Mouse (Mus musculus) brown adipose tissue, adult 24 weeks (tissue): ENCODE data around the gene Adamts2. TPM values are rescaled to one million over a fixed set of nuclear protein-coding genes. Genes with fewer than 3 reads are reported as not detected.

ENCODE experiments used
- H3K27ac ChIP-seq: fragments of 200-500 bp; replicated peaks from 2 replicates; pipeline ENCODE4 v1.5.1; 2012; ENCODE audit warnings: low read depth, mild to moderate bottlenecking, low read length
- H3K4me1 ChIP-seq: fragments of 200-500 bp; 2 replicates; pipeline ENCODE4 v1.6.1; 2012; ENCODE audit warnings: low read length, mixed read lengths; ENCODE audit not compliant: control insufficient read depth, insufficient read depth, insufficient read length
- H3K4me3 ChIP-seq: fragments of 200-500 bp; 2 replicates; pipeline ENCODE4 v1.5.1; 2012; ENCODE audit warnings: low read depth, mild to moderate bottlenecking, low read length, moderate library complexity; ENCODE audit not compliant: insufficient read depth
- polyA plus RNA-seq: library from polyadenylated mRNA; stranded (reverse); fragments of >200 nt; gene quantifications from 2 replicates; pipeline ENCODE4 v1.2.4, GENCODE M21; 2012; ENCODE audit not compliant: missing spikeins, insufficient read depth, insufficient read length

The Adamts2 gene
- polyA plus RNA-seq, 1 experiment = 6.1 TPM

DNA sequence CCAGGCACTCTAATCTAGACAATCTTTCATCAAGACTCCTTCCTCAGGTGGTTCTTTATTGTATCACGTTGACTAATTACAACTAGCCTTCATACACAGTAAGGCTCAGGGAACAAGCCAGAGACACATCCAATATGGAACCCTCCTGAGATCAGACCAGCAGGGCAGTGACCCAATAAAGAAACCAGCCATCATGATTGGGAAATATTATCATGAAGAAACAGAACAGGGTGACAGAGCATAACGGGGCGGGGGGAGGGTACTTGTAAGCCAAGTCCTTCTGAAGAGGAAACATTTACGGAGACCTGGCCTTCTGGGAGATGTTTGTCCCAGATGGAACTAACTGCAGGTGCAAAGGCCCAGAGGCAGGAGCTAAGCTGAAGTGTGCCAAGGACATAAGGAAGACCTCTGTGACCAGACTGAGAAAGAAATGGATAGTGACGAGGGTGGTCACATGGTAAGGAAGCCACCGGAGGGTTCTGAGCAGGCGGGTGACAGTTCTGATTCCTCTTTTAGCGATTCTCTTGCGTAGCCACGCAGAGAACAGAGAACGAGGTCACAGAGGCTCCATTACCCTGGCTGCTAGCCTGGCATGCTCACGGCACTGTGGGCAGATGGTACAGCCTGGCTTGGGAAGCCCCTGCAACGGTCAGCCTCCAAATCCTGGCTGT is 36.4 kb downstream of the Adamts2 start:
- Histone ChIP-seq H3K4me3 (peak overlapping the region; percentile 30), H3K4me1 (peaks cover 21% of the 10 kb centered on the region), H3K27ac (peak overlapping the region; percentile 73)

DNA sequence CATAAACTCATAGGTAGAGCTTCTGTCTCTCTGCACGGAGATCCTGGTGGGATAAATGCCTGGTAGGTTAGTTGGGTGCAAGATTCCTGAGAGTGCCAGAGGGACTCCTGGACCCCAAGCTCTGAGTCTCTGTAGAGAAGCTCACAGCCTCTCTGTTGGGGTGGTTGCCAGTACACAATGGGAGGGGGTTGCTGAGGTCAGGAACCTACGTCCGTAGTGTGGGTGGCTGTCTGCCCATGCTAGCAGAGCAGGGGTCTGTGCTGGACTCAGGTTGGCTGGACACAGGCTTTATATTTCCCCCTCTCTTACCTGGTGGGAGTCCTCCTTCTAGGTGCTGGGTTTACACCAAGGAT is 37.0 kb downstream of the Adamts2 start:
- peak overlapping the region; percentile 73 for H3K27ac ChIP-seq
- H3K4me1 ChIP-seq = peaks cover 21% of the 10 kb centered on the region
- H3K4me3 ChIP-seq = no peak overlapping the region

DNA sequence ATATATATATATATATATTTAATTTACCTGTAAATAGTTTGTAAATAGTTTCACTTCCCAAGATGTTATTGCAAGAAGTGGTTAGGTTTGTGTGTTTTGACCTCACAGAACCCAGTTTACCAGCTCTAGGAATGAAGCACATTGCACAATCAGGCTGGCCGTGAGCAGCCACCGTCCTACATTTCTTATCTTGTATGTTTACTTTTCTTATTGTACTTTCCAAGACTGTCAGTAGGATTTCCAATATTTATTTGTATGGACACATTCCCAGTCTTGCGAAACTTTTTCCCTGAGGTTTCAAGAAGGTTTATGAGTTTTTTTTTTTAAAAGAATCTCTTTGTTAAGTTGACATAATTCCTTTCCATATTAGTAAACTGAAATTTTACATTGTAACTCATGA is 40.7 kb downstream of the Adamts2 start:
- Histone ChIP-seq H3K4me1 (peaks cover 7% of the 10 kb centered on the region), H3K4me3 (no peak overlapping the region), H3K27ac (no peak overlapping the region)

DNA sequence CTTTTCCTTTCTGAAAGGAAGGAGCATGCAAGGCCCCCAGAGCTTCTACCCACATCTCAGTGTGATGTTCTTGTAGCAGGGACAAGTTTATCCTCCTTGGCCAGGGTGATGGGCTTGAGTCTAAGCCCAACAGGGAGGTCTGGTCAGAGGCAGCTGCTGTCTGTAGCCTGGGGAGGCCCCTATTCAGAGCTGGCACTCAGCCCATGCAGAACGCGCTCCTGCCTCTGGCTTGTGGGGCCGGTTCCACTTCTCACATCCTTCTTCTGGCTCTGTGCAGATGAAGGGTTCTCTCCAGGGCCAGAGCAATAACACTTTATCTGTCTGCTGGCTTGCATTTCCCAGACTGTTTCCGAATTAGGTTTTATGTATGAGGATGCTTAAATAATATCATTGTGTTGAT is 44.3 kb downstream of the Adamts2 start:
- Histone ChIP-seq H3K4me1 (no peaks in the 10 kb centered on the region; the same call in 1 of the 2 replicates), H3K4me3 (no peak overlapping the region), H3K27ac (no peak overlapping the region)

DNA sequence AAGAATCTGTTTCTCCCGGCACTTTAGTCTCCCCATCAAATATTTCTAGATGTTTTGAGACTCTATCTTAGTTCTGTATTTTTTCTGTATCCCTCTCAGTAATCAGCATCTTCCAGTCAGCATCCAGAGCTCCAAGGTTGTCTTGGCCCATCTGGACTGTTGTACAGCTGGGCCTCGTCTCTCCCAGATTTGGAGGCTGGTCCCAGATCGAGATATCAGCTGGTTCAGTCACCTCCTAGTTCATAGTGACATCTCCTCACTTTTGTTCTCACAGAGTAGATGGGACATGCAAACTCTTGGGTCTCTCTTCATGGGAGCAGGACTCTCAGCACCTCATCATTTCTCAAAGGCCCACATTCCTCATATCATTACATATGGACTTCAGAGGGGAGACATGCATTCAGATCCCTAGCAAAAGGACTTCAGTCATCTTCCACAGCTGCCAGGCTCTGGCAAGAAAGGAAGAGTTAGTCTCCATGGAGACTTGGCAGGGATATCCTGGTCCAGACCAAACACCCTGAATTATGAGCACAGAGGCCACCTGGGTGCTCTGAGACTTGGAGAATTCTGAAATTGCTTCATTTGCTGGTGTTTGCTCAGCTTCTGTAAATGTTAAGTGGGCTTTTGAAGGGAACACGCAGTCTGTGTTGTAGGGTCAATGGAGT is 46.4 kb downstream of the Adamts2 start:
- Histone ChIP-seq H3K4me3 (no peak overlapping the region), H3K4me1 (no peaks in the 10 kb centered on the region), H3K27ac (no peak overlapping the region)

DNA sequence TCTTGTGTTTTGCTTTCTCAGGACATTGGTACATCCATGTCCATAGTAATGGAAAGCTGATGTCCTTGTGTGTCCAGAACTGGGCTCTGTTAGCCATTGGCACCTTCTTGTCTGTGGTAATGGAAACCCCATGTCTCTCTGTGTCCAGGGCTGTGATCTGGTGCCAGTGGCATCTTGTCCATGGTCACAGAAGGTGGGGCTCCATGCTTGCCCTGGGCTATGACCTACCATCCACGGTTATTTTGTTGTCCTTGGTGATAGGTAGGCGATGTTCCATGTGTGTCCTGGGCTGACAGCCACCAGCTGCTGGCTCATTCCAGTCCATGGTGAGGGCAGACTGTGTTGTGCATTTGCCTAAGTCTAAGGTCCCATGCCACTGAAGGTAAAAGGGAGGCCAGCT is 48.2 kb downstream of the Adamts2 start:
- Histone ChIP-seq H3K4me3 (no peak overlapping the region), H3K27ac (no peak overlapping the region), H3K4me1 (no peaks in the 10 kb centered on the region)

DNA sequence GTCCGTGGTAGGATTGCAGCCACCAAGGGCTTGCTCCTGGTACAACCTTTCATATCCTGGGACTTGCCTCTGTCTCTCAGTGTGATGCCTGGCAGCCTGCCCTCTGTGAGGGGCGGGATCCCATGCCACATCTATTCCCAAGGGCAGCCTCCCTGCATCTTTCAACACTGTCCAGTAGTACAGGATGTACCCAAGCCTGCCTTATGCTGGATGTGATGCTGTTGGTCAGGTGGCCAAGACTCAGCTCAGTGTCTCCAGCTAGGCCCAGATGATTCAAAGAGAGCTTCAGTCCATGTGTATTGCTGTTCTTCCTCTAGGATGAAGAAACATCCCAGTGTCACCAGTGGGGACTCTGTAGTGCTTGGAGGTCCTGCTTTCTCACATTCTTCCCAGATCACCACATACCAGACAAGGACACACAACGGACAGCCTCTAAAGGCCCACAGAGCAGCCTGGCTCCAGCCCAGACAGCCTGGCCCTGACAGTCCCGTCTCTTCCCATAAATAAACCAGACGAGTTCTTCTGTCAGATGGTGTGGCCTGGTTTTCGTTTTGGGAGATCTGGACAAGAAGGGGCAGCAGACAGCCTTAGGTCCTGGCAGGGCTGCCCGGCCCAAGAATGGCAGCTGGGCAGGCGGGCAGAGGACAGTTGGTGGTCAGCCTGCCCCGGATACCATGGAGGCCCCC is 52.0 kb downstream of the Adamts2 start:
- Histone ChIP-seq H3K4me3 (no peak overlapping the region), H3K4me1 (no peaks in the 10 kb centered on the region), H3K27ac (no peak overlapping the region)

DNA sequence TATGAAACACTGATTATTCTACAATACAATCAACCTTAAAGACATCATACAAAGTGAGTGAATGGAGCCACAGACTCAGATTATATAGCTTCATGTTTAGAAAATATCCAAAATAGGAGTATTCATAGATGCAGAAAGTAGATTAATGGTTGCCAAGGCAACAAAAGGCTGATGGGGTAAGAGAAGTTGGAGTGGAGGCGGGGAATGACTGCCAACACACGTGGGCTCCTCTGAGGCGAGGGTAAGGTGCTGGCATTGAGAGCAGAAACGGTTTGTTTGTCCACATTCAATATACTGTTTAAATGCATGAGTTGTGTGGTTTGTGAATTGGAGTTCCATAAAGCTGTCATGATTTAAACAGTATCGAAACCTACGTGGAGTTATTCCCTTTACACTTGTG is 56.9 kb downstream of the Adamts2 start:
- Histone ChIP-seq H3K4me1 (no peaks in the 10 kb centered on the region), H3K27ac (no peak overlapping the region)

DNA sequence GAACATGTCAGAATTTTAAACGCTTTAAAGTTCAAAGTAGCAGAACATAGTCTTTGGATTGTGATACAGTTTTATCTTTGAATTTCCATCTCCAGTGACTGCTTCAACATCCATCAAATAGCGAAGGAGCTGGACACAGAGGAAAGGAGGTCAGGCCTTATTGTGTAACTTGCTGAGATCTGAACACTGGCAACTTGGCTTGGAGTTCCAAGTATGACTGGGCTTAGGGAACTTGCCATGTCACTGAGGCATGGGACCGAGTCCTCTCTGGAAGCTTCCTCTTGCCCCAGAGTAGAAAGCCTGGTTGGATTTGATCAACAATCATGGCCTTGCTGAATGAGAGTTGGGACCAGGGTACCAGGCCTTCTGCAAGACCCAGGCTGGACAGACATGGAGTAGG is 60.3 kb downstream of the Adamts2 start:
- Histone ChIP-seq H3K27ac (peak overlapping the region; percentile 45), H3K4me1 (no peaks in the 10 kb centered on the region), H3K4me3 (no peak overlapping the region)

More for the DNA sequence above, 56.9 kb downstream of the Adamts2 start:
- no peak overlapping the region for H3K4me3 ChIP-seq

DNA sequence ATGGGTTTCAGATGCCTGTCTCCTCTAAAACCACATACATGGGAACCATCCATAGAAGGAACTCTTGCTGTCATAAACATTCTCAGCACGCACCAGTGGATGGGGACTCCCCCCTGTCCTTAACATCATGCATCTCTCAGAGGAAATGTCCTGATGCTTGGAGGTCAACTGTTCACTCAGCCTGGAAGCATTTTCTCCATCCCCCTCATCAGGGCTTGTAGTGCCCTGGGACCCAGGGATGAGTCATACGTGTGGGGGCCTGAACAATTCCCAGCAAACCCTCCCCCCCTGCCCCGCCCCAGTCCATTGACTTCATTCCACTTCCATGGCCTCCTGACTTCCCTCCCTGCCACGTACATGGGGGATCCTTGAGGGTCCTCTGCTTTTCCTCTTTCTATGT is 62.9 kb downstream of the Adamts2 start:
- Histone ChIP-seq H3K4me1 (peaks cover 2% of the 10 kb centered on the region), H3K27ac (0 out of 2 replicates have a peak overlapping the region, but pooled peaks have one; percentile 0), H3K4me3 (no peak overlapping the region)

DNA sequence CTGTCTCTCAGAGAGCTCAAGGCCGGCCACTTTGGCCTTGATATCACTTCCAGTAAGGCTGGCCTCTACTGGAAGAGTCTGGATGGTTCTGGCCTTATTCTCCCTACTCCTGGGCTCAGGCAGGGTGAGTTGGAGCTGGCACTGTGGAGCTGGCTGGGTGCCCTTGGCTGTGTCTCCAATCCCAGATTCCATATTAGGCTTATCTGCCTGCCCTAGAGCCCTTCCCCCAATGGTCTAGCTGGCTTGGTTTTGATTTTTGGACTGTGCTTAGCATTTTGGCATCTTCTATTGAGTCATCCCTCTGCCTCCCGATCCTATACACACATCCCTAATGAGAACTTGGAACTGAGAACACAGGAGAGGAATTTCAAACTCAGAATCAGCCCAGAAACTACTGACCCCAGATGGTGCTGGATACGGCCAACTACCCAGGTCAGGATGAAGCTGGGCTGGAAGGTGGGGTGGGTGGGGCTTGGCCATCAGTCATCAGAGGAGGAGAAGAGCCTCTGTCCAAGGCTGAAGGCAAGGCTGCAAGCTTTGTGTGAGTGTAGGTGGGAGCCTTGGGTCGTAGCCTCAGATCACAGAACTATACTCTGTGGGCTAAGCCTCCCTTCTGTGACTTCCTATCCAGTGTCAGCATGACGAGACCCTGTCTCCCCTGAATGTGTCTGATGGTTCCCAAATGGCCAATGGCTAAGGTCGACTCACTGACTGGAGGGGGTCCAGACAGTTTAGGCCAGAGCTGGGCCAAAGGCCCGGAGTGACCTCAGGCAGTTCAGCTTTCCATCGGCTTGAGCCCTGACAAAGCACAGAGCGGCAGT is 67.9 kb downstream of the Adamts2 start:
- H3K4me1 ChIP-seq = peaks cover 19% of the 10 kb centered on the region
- peak overlapping the region; percentile 41; the same call in 1 of the 2 replicates for H3K27ac ChIP-seq
- no peak overlapping the region for H3K4me3 ChIP-seq

DNA sequence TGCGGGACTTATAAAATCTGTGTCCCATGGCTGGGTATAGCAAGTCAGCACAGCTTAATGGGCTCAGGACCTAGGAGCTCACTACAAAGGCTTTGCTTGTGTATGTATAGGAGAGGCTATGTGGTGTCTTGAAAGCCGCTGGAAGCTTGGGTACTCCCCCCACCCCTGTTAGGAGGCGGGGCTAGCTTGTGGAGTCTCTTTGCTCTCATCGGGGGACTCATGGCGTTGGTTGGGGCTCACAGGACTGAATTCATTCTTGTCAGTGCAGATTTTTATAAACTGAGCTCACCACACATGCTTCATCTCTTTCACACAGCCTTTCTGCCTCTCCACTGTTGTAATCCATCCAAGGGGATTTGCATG is 68.5 kb downstream of the Adamts2 start:
- H3K4me3 ChIP-seq = no peak overlapping the region

DNA sequence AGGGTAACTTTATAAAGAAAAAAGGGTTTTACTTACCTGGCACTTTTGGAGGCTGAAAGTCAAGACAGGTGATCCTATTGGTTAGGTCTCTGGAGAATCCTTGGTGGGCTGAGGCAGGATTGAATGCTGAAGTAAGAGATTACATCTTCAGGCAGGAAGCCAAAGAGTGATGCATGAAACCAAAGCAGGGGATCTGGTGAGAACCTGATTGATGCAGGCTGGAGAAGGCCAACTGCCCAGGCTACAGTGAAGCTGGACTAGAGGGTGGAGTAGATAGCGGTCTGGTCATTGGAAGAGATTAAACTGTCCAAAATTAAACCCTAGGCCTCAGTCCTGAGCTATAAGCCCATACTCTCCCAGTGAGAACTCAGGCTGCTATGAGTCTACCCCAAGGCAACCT is 69.0 kb downstream of the Adamts2 start:
- peaks cover 19% of the 10 kb centered on the region for H3K4me1 ChIP-seq
- H3K27ac ChIP-seq = no peak overlapping the region
- no peak overlapping the region for H3K4me3 ChIP-seq

More for the DNA sequence above, 68.5 kb downstream of the Adamts2 start:
- peaks cover 19% of the 10 kb centered on the region for H3K4me1 ChIP-seq
- H3K27ac ChIP-seq = peak overlapping the region; percentile 17; the same call in 1 of the 2 replicates

DNA sequence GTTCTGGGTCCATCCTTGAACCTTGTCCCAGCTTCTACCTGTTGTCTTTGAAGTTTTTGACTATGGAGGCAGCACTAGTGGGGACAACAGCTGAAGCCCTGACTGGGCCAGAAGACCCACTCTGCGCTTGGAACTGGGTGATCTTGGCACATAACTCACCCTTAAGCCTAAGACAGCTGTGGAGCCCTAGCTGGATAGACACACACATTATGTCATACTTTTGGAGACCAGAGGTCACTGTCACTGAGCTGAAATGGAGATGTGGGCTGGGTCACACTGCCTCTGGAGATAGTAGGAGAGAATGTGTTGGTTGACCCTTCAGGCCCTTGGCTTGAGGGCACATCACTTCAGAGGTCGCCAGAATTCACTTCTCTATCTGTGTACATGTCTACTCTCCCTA is 69.5 kb downstream of the Adamts2 start:
- no peak overlapping the region for H3K4me3 ChIP-seq
- H3K27ac ChIP-seq = no peak overlapping the region
- H3K4me1 ChIP-seq = peaks cover 19% of the 10 kb centered on the region

DNA sequence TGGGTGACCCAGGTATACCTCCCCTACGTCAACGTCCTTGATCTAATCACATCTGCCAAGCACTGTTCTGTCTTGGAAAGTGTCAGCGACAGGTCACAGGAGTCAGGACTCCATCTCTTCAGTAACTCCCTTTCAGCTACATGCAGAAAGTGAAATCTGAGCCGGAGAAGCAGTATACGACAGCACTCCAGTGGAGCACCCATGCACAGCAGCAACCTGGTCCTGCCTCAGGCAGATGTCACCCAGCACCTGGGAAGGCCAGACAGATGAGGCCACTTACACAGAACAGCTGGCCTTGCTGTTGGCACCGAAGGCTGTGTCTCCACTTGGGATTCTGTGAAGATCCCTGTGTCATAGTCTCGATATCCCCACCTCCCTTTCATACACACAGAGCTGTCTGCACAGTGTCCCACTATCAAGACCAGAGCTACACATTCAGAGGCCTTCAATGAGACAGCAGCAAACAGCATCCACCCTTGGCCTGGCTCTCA is 70.0 kb downstream of the Adamts2 start:
- H3K27ac ChIP-seq = no peak overlapping the region
- H3K4me1 ChIP-seq = peaks cover 19% of the 10 kb centered on the region
- H3K4me3 ChIP-seq = no peak overlapping the region
